Mouse (Mus musculus): ENCODE data around the gene Bpifc.

Gene Bpifc

DNA sequence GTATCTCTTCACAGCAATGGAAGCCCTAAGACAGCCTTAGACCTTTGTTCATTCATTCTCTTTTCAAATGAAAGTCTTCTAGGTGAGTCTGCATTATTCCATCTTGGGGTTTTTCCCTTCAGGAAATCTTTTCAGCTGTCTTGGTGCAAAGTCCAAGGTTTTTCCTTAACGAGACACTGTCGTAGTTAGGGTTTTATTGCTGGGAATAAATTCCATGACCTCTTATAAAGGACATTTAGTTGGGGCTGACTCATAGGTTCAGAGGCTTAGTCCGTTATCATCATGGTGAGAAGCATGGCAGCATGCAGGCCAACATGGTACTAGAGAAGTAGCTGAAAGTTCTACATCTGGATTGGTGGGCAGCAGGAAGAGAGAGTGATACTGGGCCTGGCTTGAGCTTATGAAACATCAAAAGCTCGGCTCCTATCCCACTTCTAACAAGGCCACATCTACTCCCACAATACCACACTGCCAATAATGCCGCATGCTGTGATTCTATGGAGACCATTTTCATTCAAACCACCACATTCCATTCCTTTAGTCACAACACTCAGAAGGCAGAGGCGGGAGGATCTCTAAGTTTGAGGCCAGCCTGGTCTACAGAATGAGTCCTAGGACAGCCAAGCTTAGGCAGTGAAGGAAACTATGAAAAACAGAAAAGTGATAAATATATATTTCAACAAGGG is 75.3 kb downstream of the Bpifc start:
- TF ChIP-seq GATA4 (IDR thresholded peaks at IDR 0.05; ENCODE audit: insufficient replicate concordance, low read length) = no peak

DNA sequence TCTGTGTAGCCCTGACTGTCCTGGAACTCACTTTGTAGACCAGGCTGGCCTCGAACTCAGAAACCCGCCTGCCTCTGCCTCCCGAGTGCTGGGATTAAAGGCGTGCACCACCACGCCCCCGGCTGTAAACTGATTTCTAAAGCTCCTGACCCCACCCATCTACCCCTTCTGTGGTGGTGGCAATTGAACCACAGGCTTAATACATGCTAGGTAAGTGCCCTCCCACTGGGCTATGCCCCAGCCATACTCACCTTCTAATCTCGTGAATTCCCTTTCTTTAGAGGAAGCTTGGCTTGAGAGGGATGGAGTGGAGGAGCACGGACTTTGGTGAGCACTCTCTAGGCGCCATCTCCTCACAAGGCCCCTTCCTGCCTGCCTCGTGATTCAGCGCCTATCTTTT is 81.7 kb downstream of the Bpifc start:
- TF ChIP-seq GATA4 (IDR thresholded peaks at IDR 0.05; ENCODE audit: insufficient replicate concordance, low read length) = no peak

DNA sequence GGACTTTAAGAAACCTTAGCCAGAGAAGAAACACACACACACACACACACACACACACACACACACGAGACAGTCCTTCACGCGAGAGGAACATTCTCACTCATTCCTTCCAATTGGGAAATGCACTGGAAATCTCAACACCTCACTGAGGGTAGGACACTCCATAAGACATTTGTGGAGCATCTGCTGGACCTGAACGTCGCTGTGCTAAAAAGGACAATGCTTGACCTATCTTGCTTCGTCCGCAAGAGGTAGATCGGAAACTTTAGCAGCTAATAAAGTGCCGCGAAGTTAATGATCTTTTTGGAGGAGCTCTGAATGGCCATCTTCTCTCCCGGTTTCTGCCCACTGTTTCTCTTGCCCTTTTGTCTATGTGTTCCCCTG is 82.5 kb downstream of the Bpifc start:
- TF ChIP-seq GATA4 (IDR thresholded peaks at IDR 0.05; ENCODE audit: insufficient replicate concordance, low read length) = no peak

DNA sequence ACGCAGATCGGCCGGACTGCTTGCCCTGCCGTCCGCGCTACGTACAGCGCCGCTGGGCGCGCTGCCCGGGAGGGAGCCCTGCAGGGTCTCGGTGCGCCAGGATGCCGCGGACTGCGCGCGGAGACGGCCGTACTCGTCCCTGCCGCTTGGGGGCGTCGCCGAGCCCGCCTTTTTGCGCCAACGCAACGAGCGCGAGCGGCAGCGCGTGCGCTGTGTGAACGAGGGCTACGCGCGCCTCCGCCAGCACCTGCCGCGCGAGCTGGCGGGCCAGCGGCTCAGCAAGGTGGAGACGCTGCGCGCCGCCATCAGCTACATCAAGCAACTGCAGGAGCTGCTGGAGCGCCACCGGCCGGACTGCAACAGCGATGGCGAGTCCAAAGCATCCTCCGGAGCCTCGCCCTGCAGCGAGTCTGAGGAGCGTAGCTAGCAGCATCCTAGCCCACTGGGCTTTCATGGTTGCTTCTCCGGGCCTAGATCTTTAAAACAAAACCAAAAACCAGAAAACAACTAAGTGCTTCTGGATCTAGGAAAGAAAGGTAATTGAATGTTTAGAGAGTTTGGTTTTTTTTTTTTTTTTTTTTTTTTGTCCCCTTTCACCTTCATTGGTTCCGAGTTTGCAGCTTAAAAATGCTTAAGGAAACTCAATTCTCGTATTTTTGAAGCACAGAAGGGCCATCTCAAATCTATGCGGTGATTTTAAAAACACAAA is 83.0 kb downstream of the Bpifc start:
- no peak for TF ChIP-seq GATA4 (IDR thresholded peaks at IDR 0.05; ENCODE audit: insufficient replicate concordance, low read length)

- TF ChIP-seq GATA4 (IDR thresholded peaks at IDR 0.05; ENCODE audit: insufficient replicate concordance, low read length) = no peak
These were observed 83.8 kb downstream of the Bpifc start, which contains the start of gene Ascl4 for GRCm38 (mm10) chr10:85927676-85928445. Ascl4 (plus strand) TSS chr10:85927681.

DNA sequence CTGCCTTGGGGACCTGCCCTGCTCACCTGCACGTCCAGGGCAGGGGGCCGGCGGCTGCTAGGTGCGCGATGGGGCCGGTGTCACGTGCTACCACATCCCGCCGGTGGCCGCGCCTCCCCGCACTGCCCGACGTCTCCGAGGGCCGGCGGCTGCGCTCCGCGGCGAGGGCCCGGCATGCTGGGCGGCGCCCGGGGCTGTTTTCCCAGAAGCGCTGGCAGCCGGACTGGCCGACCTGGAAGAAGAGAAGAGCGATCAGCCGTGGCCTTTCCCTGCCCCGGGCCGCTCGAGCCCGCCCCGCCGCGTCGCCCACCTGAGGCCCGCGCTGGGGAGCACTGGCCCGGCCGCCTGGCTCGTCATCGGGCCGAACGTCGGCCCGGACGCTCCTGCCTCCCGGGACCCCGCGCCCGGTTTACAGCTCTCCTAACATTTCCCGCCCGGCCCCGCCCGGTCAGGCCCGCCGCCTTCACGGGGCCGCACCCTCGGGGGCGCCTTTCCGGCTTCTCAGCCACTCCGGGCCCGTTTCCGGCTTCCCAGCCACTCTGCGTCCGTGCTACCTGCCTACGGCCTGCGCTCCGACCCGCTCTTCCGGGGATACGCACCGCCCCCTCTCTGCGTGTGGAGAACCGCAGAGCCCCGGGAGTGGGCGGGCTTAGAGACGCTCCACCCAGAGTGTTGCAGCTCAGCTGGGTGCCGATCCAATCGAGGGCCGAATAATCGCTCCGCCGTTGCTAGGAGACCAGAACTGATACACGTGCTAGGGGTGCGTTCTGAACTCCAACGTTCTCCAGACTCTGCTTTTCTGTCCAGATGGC is 95.0 kb downstream of the Bpifc start, which contains the start of gene Prdm4:
Prdm4 (minus strand) TSS at position 645 of the 812 bp plus-strand sequence.
- TF ChIP-seq GATA4 (IDR thresholded peaks at IDR 0.05; ENCODE audit: insufficient replicate concordance, low read length) = peak; percentile 25; the same call in 1 of the 2 replicates
